Mouse (Mus musculus): ENCODE results near the gene Plod3. TPM values are rescaled to one million over a fixed set of nuclear protein-coding genes. Genes with fewer than 3 reads are reported as not detected.
A peak's percentile ranks its signal among the peaks of the same experiment; 100 is the strongest.

Plod3 gene
- polyA plus RNA-seq, 1 experiment: 21.6 TPM

- Histone ChIP-seq H3K27ac (ENCODE audit: insufficient read depth, low read depth, low read length) (peak within 1 kb of the TSS; percentile 75), H3K4me3 (ENCODE audit: low read depth, low read length) (peak within 1 kb of the TSS; percentile 96), H3K36me3 (ENCODE audit: control insufficient read depth, insufficient read depth, low read length) (peaks cover 18% of the 10 kb centered on the region), H3K27me3 (ENCODE audit: control insufficient read depth, insufficient read depth, low read length) (no peaks in the 10 kb centered on the region), H3K4me1 (ENCODE audit: control insufficient read depth, insufficient read depth, insufficient read length, low read length) (peaks cover 9% of the 10 kb centered on the region; the same call in 1 of the 2 replicates)
- 14% methylated on average over 12 of the region's 12 CpGs for WGBS
- no peak for TF ChIP-seq CTCF (IDR thresholded peaks at IDR 0.05; ENCODE audit: extremely low read depth, insufficient read length, insufficient replicate concordance, low read depth, low read length)
- TF ChIP-seq POLR2A (IDR thresholded peaks at IDR 0.05; ENCODE audit: low read depth, low read length): no peak
Measured at GRCm38 (mm10) chr5:136987934-136988271, 1.1 kb downstream of the Plod3 start, which contains the start of gene Znhit1. TSS of gene Znhit1 (minus strand) at chr5:136988021.

- Histone ChIP-seq H3K27ac (ENCODE audit: insufficient read depth, low read depth, low read length) (no peak overlapping the region), H3K4me3 (ENCODE audit: low read depth, low read length) (no peak overlapping the region), H3K36me3 (ENCODE audit: control insufficient read depth, insufficient read depth, low read length) (peaks cover 19% of the 10 kb centered on the region), H3K4me1 (ENCODE audit: control insufficient read depth, insufficient read depth, insufficient read length, low read length) (peaks cover 9% of the 10 kb centered on the region; the same call in 1 of the 2 replicates), H3K27me3 (ENCODE audit: control insufficient read depth, insufficient read depth, low read length) (no peaks in the 10 kb centered on the region)
- no peak for TF ChIP-seq CTCF (IDR thresholded peaks at IDR 0.05; ENCODE audit: extremely low read depth, insufficient read length, insufficient replicate concordance, low read depth, low read length)
- no peak for TF ChIP-seq POLR2A (IDR thresholded peaks at IDR 0.05; ENCODE audit: low read depth, low read length)
- WGBS: 57% methylated on average over 7 of the region's 7 CpGs
Measured at GRCm38 (mm10) chr5:136988420-136988819, 1.6 kb downstream of the Plod3 start.

- Histone ChIP-seq H3K4me3 (ENCODE audit: low read depth, low read length) (no peak overlapping the region), H3K27ac (ENCODE audit: insufficient read depth, low read depth, low read length) (no peak overlapping the region), H3K4me1 (ENCODE audit: control insufficient read depth, insufficient read depth, insufficient read length, low read length) (peaks cover 6% of the 10 kb centered on the region; the same call in 1 of the 2 replicates), H3K36me3 (ENCODE audit: control insufficient read depth, insufficient read depth, low read length) (peaks cover 23% of the 10 kb centered on the region), H3K27me3 (ENCODE audit: control insufficient read depth, insufficient read depth, low read length) (no peaks in the 10 kb centered on the region)
- 90% methylated on average over 6 of the region's 6 CpGs for WGBS
- no peak for TF ChIP-seq CTCF (IDR thresholded peaks at IDR 0.05; ENCODE audit: extremely low read depth, insufficient read length, insufficient replicate concordance, low read depth, low read length)
- no peak for TF ChIP-seq POLR2A (IDR thresholded peaks at IDR 0.05; ENCODE audit: low read depth, low read length)
Measured at GRCm38 (mm10) chr5:136989801-136990200, 3.0 kb downstream of the Plod3 start.

- H3K27ac ChIP-seq (ENCODE audit: insufficient read depth, low read depth, low read length): no peak overlapping the region
- TF ChIP-seq CTCF (IDR thresholded peaks at IDR 0.05; ENCODE audit: extremely low read depth, insufficient read length, insufficient replicate concordance, low read depth, low read length): no peak
- TF ChIP-seq POLR2A (IDR thresholded peaks at IDR 0.05; ENCODE audit: low read depth, low read length): no peak
- 50% methylated on average over 5 of the region's 5 CpGs for WGBS
Measured at GRCm38 (mm10) chr5:136999449-136999848, 12.6 kb downstream of the Plod3 start.

GRCm38 (mm10) chr5:137000612-137001011, 13.8 kb downstream of the Plod3 start:
- H3K27ac ChIP-seq (ENCODE audit: insufficient read depth, low read depth, low read length): no peak overlapping the region
- H3K4me1 ChIP-seq (ENCODE audit: control insufficient read depth, insufficient read depth, insufficient read length, low read length): no peaks in the 10 kb centered on the region
- H3K36me3 ChIP-seq (ENCODE audit: control insufficient read depth, insufficient read depth, low read length): 0 out of 2 replicates have a peak, but pooled peaks cover 2% of the 10 kb centered on the region
- 89% methylated on average over 2 of the region's 2 CpGs for WGBS
- H3K4me3 ChIP-seq (ENCODE audit: low read depth, low read length): no peak overlapping the region
- no peaks in the 10 kb centered on the region for H3K27me3 ChIP-seq (ENCODE audit: control insufficient read depth, insufficient read depth, low read length)
- no peak for TF ChIP-seq POLR2A (IDR thresholded peaks at IDR 0.05; ENCODE audit: low read depth, low read length)
- TF ChIP-seq CTCF (IDR thresholded peaks at IDR 0.05; ENCODE audit: extremely low read depth, insufficient read length, insufficient replicate concordance, low read depth, low read length): no peak

More at GRCm38 (mm10) chr5:136999449-136999848, 12.6 kb downstream of the Plod3 start:
- no peaks in the 10 kb centered on the region for H3K27me3 ChIP-seq (ENCODE audit: control insufficient read depth, insufficient read depth, low read length)
- 0 out of 2 replicates have a peak, but pooled peaks cover 6% of the 10 kb centered on the region for H3K36me3 ChIP-seq (ENCODE audit: control insufficient read depth, insufficient read depth, low read length)
- no peaks in the 10 kb centered on the region for H3K4me1 ChIP-seq (ENCODE audit: control insufficient read depth, insufficient read depth, insufficient read length, low read length)
- no peak overlapping the region for H3K4me3 ChIP-seq (ENCODE audit: low read depth, low read length)

GRCm38 (mm10) chr5:137007276-137007675, 20.5 kb downstream of the Plod3 start:
- 18% methylated on average over 8 of the region's 8 CpGs for WGBS
- no peak overlapping the region for H3K27ac ChIP-seq (ENCODE audit: insufficient read depth, low read depth, low read length)
- H3K27me3 ChIP-seq (ENCODE audit: control insufficient read depth, insufficient read depth, low read length): no peaks in the 10 kb centered on the region; the same call in 1 of the 2 replicates
- no peak overlapping the region for H3K4me3 ChIP-seq (ENCODE audit: low read depth, low read length)
- H3K4me1 ChIP-seq (ENCODE audit: control insufficient read depth, insufficient read depth, insufficient read length, low read length): no peaks in the 10 kb centered on the region
- no peaks in the 10 kb centered on the region for H3K36me3 ChIP-seq (ENCODE audit: control insufficient read depth, insufficient read depth, low read length)
- TF ChIP-seq POLR2A (IDR thresholded peaks at IDR 0.05; ENCODE audit: low read depth, low read length): no peak
- TF ChIP-seq CTCF (IDR thresholded peaks at IDR 0.05; ENCODE audit: extremely low read depth, insufficient read length, insufficient replicate concordance, low read depth, low read length): no peak

GRCm38 (mm10) chr5:137009988-137010387, 23.2 kb downstream of the Plod3 start:
- no peaks in the 10 kb centered on the region for H3K36me3 ChIP-seq (ENCODE audit: control insufficient read depth, insufficient read depth, low read length)
- no peak overlapping the region for H3K4me3 ChIP-seq (ENCODE audit: low read depth, low read length)
- WGBS: 24% methylated on average over 3 of the region's 3 CpGs
- H3K27ac ChIP-seq (ENCODE audit: insufficient read depth, low read depth, low read length): no peak overlapping the region
- no peak for TF ChIP-seq POLR2A (IDR thresholded peaks at IDR 0.05; ENCODE audit: low read depth, low read length)
- TF ChIP-seq CTCF (IDR thresholded peaks at IDR 0.05; ENCODE audit: extremely low read depth, insufficient read length, insufficient replicate concordance, low read depth, low read length): peak; percentile 55; the same call in 1 of the 2 replicates
- no peaks in the 10 kb centered on the region for H3K4me1 ChIP-seq (ENCODE audit: control insufficient read depth, insufficient read depth, insufficient read length, low read length)
- H3K27me3 ChIP-seq (ENCODE audit: control insufficient read depth, insufficient read depth, low read length): no peaks in the 10 kb centered on the region; the same call in 1 of the 2 replicates
